Mouse (Mus musculus): ENCODE results near the gene Npas3. TPM values are rescaled to one million over a fixed set of nuclear protein-coding genes. Genes with fewer than 3 reads are reported as not detected.
A peak's percentile ranks its signal among the peaks of the same experiment; 100 is the strongest.

Npas3 gene
- polyA plus RNA-seq, 1 experiment from 2014 or later, result 9.2 TPM

DNA sequence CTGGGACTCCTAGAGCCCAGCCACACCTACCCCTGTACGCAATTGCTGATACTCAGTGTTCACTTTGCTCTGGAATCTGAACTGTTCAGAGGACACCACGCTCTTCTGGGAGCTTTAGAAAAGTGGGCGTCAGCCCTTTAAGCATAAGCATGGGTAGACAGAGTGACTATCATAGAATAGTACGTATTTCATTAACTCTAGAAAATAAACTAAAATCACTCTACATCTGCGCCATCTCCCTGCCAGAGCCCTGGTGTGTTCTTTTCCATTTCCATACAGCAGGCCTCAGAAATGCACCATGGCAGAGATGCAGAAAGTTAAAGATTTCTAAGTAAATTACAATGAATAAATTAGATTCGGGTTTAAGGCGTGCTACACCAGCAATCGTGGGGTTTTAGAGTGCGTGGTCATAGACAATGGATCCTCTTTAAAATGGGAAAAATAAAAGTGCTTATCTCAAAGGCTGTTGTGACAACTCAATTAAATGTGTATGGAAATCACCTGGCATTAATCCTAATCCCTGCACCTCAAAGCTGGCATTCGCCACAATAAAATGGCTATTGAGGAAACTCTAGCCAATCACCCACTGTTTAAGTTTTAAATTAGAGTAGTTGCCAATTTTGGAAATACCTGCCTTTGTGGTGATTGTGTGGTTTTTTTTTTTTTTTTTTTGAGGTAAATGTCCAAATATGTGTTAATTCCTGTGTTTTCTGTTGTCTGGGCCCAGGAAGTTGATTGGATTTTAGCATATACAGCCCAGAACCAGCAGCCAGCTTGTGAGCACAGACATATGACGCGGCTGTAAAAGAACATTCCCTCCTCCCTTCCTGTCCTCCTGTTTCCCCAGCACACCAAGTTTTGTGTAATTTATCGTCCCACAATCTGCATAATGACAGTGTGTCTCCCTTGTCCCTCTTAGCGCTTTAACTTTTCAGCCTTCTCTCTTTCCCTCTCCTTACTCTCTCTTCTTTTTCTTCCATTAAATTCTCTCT, 737.7 kb downstream of the Npas3 start:
- Histone ChIP-seq H3K36me3 (no peaks in the 10 kb centered on the region), H3K27me3 (ENCODE audit: low read depth, poor library complexity, severe bottlenecking) (no peaks in the 10 kb centered on the region), H3K4me1 (peaks cover 20% of the 10 kb centered on the region), H3K4me3 (no peak overlapping the region), H3K27ac (replicated peaks) (no peak overlapping the region), H3K9me3 (replicated peaks) (no peaks in the 10 kb centered on the region)
- 72% methylated on average over 14 of the region's 14 CpGs for WGBS
- no peak for DNase-seq (ENCODE audit: low spot score)

GRCm38 (mm10) chr12:53992411-53992810, 743.9 kb downstream of the Npas3 start:
- Histone ChIP-seq H3K4me3 (no peak overlapping the region), H3K4me1 (no peaks in the 10 kb centered on the region), H3K36me3 (no peaks in the 10 kb centered on the region), H3K9me3 (replicated peaks) (no peaks in the 10 kb centered on the region), H3K27me3 (ENCODE audit: low read depth, poor library complexity, severe bottlenecking) (no peaks in the 10 kb centered on the region), H3K27ac (replicated peaks) (no peak overlapping the region)
- WGBS, result 96% methylated on average over 6 of the region's 6 CpGs
- no peak for DNase-seq (ENCODE audit: low spot score)

- Histone ChIP-seq H3K36me3 (no peaks in the 10 kb centered on the region), H3K4me1 (peaks cover 8% of the 10 kb centered on the region; the same call in 1 of the 2 replicates), H3K4me3 (no peak overlapping the region), H3K9me3 (replicated peaks) (no peaks in the 10 kb centered on the region), H3K27me3 (ENCODE audit: low read depth, poor library complexity, severe bottlenecking) (no peaks in the 10 kb centered on the region), H3K27ac (replicated peaks) (peak overlapping the region; percentile 66)
- WGBS, result 89% methylated on average over 5 of the region's 5 CpGs
- DNase-seq (ENCODE audit: low spot score), result no peak
Measured at GRCm38 (mm10) chr12:53995710-53996109, 747.2 kb downstream of the Npas3 start.

GRCm38 (mm10) chr12:53997141-53997540, 748.7 kb downstream of the Npas3 start:
- Histone ChIP-seq H3K4me3 (no peak overlapping the region), H3K9me3 (replicated peaks) (no peaks in the 10 kb centered on the region), H3K36me3 (no peaks in the 10 kb centered on the region), H3K27ac (replicated peaks) (no peak overlapping the region), H3K27me3 (ENCODE audit: low read depth, poor library complexity, severe bottlenecking) (no peaks in the 10 kb centered on the region), H3K4me1 (peaks cover 8% of the 10 kb centered on the region; the same call in 1 of the 2 replicates)
- no peak for DNase-seq (ENCODE audit: low spot score)
- WGBS, result 97% methylated on average over 3 of the region's 3 CpGs

- DNase-seq (ENCODE audit: low spot score), result no peak
- Histone ChIP-seq H3K9me3 (replicated peaks) (no peaks in the 10 kb centered on the region), H3K4me3 (no peak overlapping the region), H3K27ac (replicated peaks) (no peak overlapping the region), H3K4me1 (peaks cover 18% of the 10 kb centered on the region), H3K36me3 (peaks cover 14% of the 10 kb centered on the region), H3K27me3 (ENCODE audit: low read depth, poor library complexity, severe bottlenecking) (no peaks in the 10 kb centered on the region)
- WGBS, result 76% methylated on average over 15 of the region's 15 CpGs
Measured at GRCm38 (mm10) chr12:53999647-54000637, 751.5 kb downstream of the Npas3 start.

DNA sequence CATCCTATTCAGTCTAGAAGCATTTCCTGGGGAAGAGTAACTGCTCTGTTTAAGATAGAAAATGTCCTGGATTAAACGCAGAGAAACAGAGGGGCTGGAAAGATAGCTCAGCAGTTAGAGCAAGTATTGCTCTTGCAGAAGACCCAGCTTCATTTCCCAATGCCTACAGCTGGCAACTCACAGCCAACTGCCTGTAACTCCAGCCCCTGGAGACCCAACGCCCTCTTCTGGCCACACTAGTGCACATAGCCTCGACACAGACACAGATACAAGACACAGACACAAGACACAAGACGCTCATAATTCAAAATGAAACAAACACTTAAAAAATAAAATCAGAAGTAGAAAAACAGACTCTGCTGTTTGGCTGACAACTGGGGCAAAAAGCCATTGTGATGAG, 754.0 kb downstream of the Npas3 start:
- H3K4me1 ChIP-seq, result peaks cover 18% of the 10 kb centered on the region
- peaks cover 21% of the 10 kb centered on the region for H3K36me3 ChIP-seq
- DNase-seq (ENCODE audit: low spot score), result peak; percentile 34
- no peaks in the 10 kb centered on the region for H3K9me3 ChIP-seq (replicated peaks)
- WGBS, result 72% methylated on average over 4 of the region's 4 CpGs
- no peak overlapping the region for H3K27ac ChIP-seq (replicated peaks)
- H3K4me3 ChIP-seq, result no peak overlapping the region
- H3K27me3 ChIP-seq (ENCODE audit: low read depth, poor library complexity, severe bottlenecking), result no peaks in the 10 kb centered on the region

GRCm38 (mm10) chr12:54004606-54005005, 756.1 kb downstream of the Npas3 start:
- WGBS, result 59% methylated on average over 8 of the region's 8 CpGs
- Histone ChIP-seq H3K36me3 (peaks cover 21% of the 10 kb centered on the region), H3K27me3 (ENCODE audit: low read depth, poor library complexity, severe bottlenecking) (no peaks in the 10 kb centered on the region)

DNA sequence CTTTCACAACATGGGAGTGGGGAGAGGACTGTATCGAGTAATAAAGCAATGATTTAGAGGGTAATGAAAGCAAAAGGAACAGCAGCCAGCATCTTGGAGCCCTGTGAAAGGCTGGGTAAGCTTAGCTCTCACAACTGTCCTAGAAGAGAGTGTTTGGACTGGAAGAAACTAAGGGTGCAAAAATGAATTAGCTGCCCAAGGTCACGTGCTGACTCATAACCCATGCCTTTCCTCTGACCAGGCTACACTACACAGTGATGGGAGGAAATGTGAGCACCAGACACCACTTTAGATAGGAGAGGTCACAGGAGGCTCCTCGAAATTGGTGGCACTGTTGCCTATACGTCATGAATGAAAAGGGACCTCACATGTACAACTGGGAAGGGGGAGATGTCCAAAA, 757.1 kb downstream of the Npas3 start:
- Histone ChIP-seq H3K27ac (replicated peaks) (no peak overlapping the region), H3K36me3 (peaks cover 21% of the 10 kb centered on the region), H3K4me3 (no peak overlapping the region), H3K27me3 (ENCODE audit: low read depth, poor library complexity, severe bottlenecking) (no peaks in the 10 kb centered on the region), H3K4me1 (peaks cover 11% of the 10 kb centered on the region), H3K9me3 (replicated peaks) (no peaks in the 10 kb centered on the region)
- 87% methylated on average over 4 of the region's 4 CpGs for WGBS
- DNase-seq (ENCODE audit: low spot score), result no peak

More at GRCm38 (mm10) chr12:54004606-54005005, 756.1 kb downstream of the Npas3 start:
- H3K4me1 ChIP-seq, result peaks cover 18% of the 10 kb centered on the region
- no peak for DNase-seq (ENCODE audit: low spot score)
- H3K27ac ChIP-seq (replicated peaks), result no peak overlapping the region
- no peak overlapping the region for H3K4me3 ChIP-seq
- H3K9me3 ChIP-seq (replicated peaks), result no peaks in the 10 kb centered on the region

DNA sequence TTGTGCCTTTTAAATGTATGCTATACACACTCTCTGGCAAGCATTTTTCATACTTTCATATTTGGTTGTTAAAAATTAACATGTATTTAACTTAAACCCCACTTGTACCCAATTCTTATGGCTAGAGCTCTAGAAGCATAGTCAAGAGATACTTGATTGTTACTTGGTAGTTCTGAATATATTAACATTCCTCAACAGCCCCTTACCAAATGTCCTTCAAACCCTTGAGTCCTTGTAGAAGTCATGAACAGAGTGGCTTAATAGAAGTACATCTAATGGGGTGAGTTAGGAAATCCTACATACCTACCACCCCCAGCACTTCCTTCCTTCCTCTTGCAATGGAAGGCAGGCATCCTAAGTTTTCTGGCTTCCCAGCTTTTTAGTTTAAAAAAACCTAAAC, 766.8 kb downstream of the Npas3 start:
- Histone ChIP-seq H3K36me3 (no peaks in the 10 kb centered on the region), H3K27ac (replicated peaks) (no peak overlapping the region), H3K27me3 (ENCODE audit: low read depth, poor library complexity, severe bottlenecking) (no peaks in the 10 kb centered on the region), H3K4me1 (peaks cover 14% of the 10 kb centered on the region), H3K9me3 (replicated peaks) (no peaks in the 10 kb centered on the region), H3K4me3 (no peak overlapping the region)
- DNase-seq (ENCODE audit: low spot score), result no peak

GRCm38 (mm10) chr12:54017949-54018348, 769.5 kb downstream of the Npas3 start:
- no peaks in the 10 kb centered on the region for H3K36me3 ChIP-seq
- no peak overlapping the region for H3K4me3 ChIP-seq
- 0 out of 2 replicates have a peak overlapping the region, but pooled peaks have one; percentile 9 for H3K27ac ChIP-seq (replicated peaks)
- H3K4me1 ChIP-seq, result peaks cover 14% of the 10 kb centered on the region
- H3K27me3 ChIP-seq (ENCODE audit: low read depth, poor library complexity, severe bottlenecking), result no peaks in the 10 kb centered on the region
- DNase-seq (ENCODE audit: low spot score), result no peak
- WGBS, result 61% methylated on average over 8 of the region's 8 CpGs
- H3K9me3 ChIP-seq (replicated peaks), result no peaks in the 10 kb centered on the region

DNA sequence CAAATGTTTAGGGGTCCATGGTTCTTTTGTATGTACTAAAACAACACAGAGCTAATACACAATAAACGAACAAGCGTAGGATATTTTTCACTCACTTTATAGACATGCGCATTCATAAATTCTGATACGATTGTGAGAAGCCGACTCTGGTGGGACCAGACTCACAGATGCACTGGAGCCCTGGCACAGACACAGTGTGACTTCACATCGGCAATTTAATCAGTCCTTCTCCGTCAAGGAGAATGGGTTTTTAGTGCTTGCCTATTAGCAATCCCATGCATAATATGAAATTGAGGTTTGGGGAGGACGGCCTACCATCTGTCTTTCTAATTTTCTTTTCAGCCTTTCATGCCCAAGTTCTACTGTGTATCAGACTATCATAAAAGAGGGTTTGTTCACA, 771.5 kb downstream of the Npas3 start:
- no peaks in the 10 kb centered on the region for H3K9me3 ChIP-seq (replicated peaks)
- peaks cover 14% of the 10 kb centered on the region for H3K4me1 ChIP-seq
- H3K36me3 ChIP-seq, result no peaks in the 10 kb centered on the region
- H3K4me3 ChIP-seq, result no peak overlapping the region
- 94% methylated on average over 8 of the region's 8 CpGs for WGBS
- no peak overlapping the region for H3K27ac ChIP-seq (replicated peaks)
- H3K27me3 ChIP-seq (ENCODE audit: low read depth, poor library complexity, severe bottlenecking), result no peaks in the 10 kb centered on the region
- no peak for DNase-seq (ENCODE audit: low spot score)

GRCm38 (mm10) chr12:54034666-54035346, 786.3 kb downstream of the Npas3 start:
- WGBS, result 10% methylated on average over 8 of the region's 8 CpGs
- Histone ChIP-seq H3K36me3 (no peaks in the 10 kb centered on the region), H3K9me3 (replicated peaks) (no peaks in the 10 kb centered on the region), H3K27ac (replicated peaks) (peak overlapping the region; percentile 91), H3K4me1 (peaks cover 51% of the 10 kb centered on the region), H3K27me3 (ENCODE audit: low read depth, poor library complexity, severe bottlenecking) (no peaks in the 10 kb centered on the region), H3K4me3 (peak overlapping the region; percentile 29; the same call in 1 of the 2 replicates)
- peak; percentile 74 for DNase-seq (ENCODE audit: low spot score)

Data from midbrain, embryonic 10.5 days (tissue).